Mouse (Mus musculus): ENCODE measurements around the gene Tmc2. TPM values are rescaled to one million over a fixed set of nuclear protein-coding genes. Genes with fewer than 3 reads are reported as not detected.

Gene Tmc2
- polyA plus RNA-seq, 1 experiment from 2014 or later: not detected

DNA sequence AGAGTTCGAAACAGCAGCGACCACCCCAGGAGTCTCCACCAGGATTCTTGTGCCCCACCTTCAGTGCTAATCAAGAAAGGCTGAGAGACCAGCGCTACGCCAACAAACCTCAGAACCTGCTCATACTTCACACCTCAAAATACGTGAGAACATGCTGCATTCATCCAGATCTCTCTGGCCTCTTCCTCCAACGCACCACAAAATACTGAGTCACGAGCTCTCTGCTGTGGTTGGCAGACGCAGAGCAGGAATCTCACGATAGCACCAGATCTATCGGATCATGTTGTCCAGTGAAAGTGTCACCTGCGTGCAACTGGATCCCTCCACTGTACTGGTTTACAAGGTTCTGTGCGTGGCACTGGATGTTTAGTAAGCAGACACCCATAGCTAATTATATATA, 6.6 kb upstream of the Tmc2 start:
- 86% methylated on average over 12 of the region's 12 CpGs for WGBS
- Histone ChIP-seq H3K9me3 (replicated peaks; ENCODE audit: control insufficient read depth, low read length) (no peaks in the 10 kb centered on the region), H3K27ac (replicated peaks; ENCODE audit: low read depth, low read length) (no peak overlapping the region), H3K4me1 (ENCODE audit: control insufficient read depth, insufficient read depth, low read length) (no peaks in the 10 kb centered on the region), H3K9ac (replicated peaks; ENCODE audit: low read length) (no peak overlapping the region), H3K36me3 (replicated peaks; ENCODE audit: control insufficient read depth, insufficient read depth, low read depth, low read length) (no peaks in the 10 kb centered on the region), H3K4me2 (ENCODE audit: low read depth, low read length) (no peak overlapping the region), H3K27me3 (ENCODE audit: control insufficient read depth, insufficient read depth, low read length) (no peaks in the 10 kb centered on the region), H3K4me3 (ENCODE audit: low read depth, low read length) (no peak overlapping the region)
- no peak for ATAC-seq (replicated peaks; ENCODE audit: insufficient number of reproducible peaks, low FRiP score, low TSS enrichment, low read depth)
- DNase-seq (ENCODE audit: low spot score): no peak

DNA sequence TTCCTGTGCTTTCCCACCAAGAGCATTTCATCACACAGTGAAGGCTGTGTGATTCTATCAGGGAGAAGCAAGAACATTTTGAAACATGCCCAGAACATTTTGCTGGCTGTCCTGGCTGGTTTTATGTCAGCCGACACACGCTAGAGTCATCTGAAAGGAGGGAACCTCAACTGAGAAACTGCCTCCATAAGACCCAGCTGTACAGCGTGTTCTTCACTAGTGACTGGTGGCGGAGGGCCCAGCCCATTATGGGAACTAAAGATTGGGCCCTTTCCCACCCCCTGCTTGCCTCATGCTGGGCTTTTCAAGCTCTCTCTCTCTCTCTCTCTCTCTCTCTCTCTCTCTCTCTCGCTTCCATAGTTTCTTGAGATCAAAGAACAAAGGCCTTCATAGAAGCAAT, 6.0 kb downstream of the Tmc2 start:
- Histone ChIP-seq H3K36me3 (replicated peaks; ENCODE audit: control insufficient read depth, insufficient read depth, low read depth, low read length) (no peaks in the 10 kb centered on the region), H3K4me2 (ENCODE audit: low read depth, low read length) (no peak overlapping the region), H3K27ac (replicated peaks; ENCODE audit: low read depth, low read length) (no peak overlapping the region), H3K4me3 (ENCODE audit: low read depth, low read length) (no peak overlapping the region), H3K9ac (replicated peaks; ENCODE audit: low read length) (no peak overlapping the region), H3K4me1 (ENCODE audit: control insufficient read depth, insufficient read depth, low read length) (no peaks in the 10 kb centered on the region), H3K9me3 (replicated peaks; ENCODE audit: control insufficient read depth, low read length) (no peaks in the 10 kb centered on the region), H3K27me3 (ENCODE audit: control insufficient read depth, insufficient read depth, low read length) (no peaks in the 10 kb centered on the region)
- DNase-seq (ENCODE audit: low spot score): no peak
- ATAC-seq (replicated peaks; ENCODE audit: insufficient number of reproducible peaks, low FRiP score, low TSS enrichment, low read depth): no peak
- WGBS: 83% methylated on average over 5 of the region's 5 CpGs

DNA sequence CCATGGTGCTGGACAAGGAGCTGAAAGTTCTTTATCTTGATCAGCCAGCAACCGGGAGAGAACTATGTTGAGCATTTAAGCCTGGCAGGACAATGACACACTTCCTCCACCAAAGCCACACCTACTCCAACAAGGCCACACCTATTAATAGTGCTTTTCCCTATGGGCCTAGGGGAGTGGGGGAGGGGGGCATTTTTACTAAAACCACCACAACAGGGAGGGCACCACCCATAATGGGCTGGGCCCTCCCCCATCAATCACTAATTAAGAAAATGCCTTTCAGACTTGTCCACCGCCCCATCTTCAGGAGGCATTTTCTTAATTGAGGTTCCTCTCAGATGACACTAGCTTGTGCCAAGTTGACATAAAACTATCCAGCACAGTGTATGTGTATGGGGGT, 12.4 kb downstream of the Tmc2 start:
- no peaks in the 10 kb centered on the region for H3K4me1 ChIP-seq (ENCODE audit: control insufficient read depth, insufficient read depth, low read length)
- ATAC-seq (replicated peaks; ENCODE audit: insufficient number of reproducible peaks, low FRiP score, low TSS enrichment, low read depth) (no peak), DNase-seq (ENCODE audit: low spot score) (no peak)
- H3K27me3 ChIP-seq (ENCODE audit: control insufficient read depth, insufficient read depth, low read length): no peaks in the 10 kb centered on the region
- no peak overlapping the region for H3K9ac ChIP-seq (replicated peaks; ENCODE audit: low read length)
- H3K4me3 ChIP-seq (ENCODE audit: low read depth, low read length): no peak overlapping the region
- no peak overlapping the region for H3K27ac ChIP-seq (replicated peaks; ENCODE audit: low read depth, low read length)
- no peak overlapping the region for H3K4me2 ChIP-seq (ENCODE audit: low read depth, low read length)
- WGBS: 74% methylated on average over 2 of the region's 2 CpGs
- no peaks in the 10 kb centered on the region for H3K36me3 ChIP-seq (replicated peaks; ENCODE audit: control insufficient read depth, insufficient read depth, low read depth, low read length)
- no peaks in the 10 kb centered on the region for H3K9me3 ChIP-seq (replicated peaks; ENCODE audit: control insufficient read depth, low read length)

DNA sequence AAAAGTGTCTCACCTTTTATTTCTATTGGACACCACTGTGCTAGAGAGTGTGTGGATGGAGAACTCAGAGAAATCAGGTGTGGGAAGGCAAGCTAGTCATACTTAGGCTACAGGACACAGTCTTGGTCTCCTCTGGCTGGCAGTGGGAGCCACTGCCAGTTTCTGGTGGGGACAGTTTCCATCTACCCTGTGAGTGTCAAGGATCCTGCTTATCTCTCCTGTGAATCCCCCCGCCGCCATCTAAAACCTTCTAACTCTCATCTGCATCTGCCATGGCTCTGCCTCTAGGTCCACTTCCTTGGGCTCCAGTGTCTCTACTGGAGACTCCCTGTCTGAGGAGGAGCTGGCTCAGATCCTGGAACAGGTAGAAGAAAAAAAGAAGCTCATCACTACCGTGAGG, 13.0 kb downstream of the Tmc2 start:
- DNase-seq (ENCODE audit: low spot score) (no peak), ATAC-seq (replicated peaks; ENCODE audit: insufficient number of reproducible peaks, low FRiP score, low TSS enrichment, low read depth) (no peak)
- Histone ChIP-seq H3K27ac (replicated peaks; ENCODE audit: low read depth, low read length) (no peak overlapping the region), H3K4me3 (ENCODE audit: low read depth, low read length) (no peak overlapping the region), H3K4me2 (ENCODE audit: low read depth, low read length) (no peak overlapping the region), H3K36me3 (replicated peaks; ENCODE audit: control insufficient read depth, insufficient read depth, low read depth, low read length) (no peaks in the 10 kb centered on the region), H3K4me1 (ENCODE audit: control insufficient read depth, insufficient read depth, low read length) (no peaks in the 10 kb centered on the region), H3K9ac (replicated peaks; ENCODE audit: low read length) (no peak overlapping the region), H3K27me3 (ENCODE audit: control insufficient read depth, insufficient read depth, low read length) (no peaks in the 10 kb centered on the region), H3K9me3 (replicated peaks; ENCODE audit: control insufficient read depth, low read length) (no peaks in the 10 kb centered on the region)
- 87% methylated on average over 3 of the region's 3 CpGs for WGBS

DNA sequence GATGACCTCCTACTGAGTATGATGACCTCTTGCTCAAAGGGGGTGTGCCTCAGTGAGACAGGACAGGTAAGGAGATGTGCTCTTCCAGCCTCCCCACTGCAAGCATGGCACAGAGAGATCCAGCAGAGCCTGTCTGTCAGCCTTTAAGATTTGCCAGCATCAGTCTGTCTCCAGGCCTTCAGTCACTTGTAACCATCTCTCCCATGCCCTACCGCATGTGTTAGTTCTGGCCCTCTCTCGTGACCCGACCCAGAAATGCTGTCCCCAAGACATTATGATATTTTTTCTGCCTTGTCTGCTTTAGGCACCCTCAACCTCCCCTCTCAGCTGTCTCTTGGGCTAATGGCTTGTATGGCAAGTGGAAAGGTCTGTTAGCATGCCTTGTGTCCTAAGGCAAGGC, 14.6 kb downstream of the Tmc2 start:
- H3K36me3 ChIP-seq (replicated peaks; ENCODE audit: control insufficient read depth, insufficient read depth, low read depth, low read length): no peaks in the 10 kb centered on the region
- WGBS: 93% methylated on average over 3 of the region's 3 CpGs
- no peak for DNase-seq (ENCODE audit: low spot score)
- no peak overlapping the region for H3K9ac ChIP-seq (replicated peaks; ENCODE audit: low read length)
- H3K4me3 ChIP-seq (ENCODE audit: low read depth, low read length): no peak overlapping the region
- no peaks in the 10 kb centered on the region for H3K4me1 ChIP-seq (ENCODE audit: control insufficient read depth, insufficient read depth, low read length)
- H3K27me3 ChIP-seq (ENCODE audit: control insufficient read depth, insufficient read depth, low read length): no peaks in the 10 kb centered on the region
- ATAC-seq (replicated peaks; ENCODE audit: insufficient number of reproducible peaks, low FRiP score, low TSS enrichment, low read depth): no peak
- no peak overlapping the region for H3K27ac ChIP-seq (replicated peaks; ENCODE audit: low read depth, low read length)
- no peaks in the 10 kb centered on the region for H3K9me3 ChIP-seq (replicated peaks; ENCODE audit: control insufficient read depth, low read length)
- no peak overlapping the region for H3K4me2 ChIP-seq (ENCODE audit: low read depth, low read length)

DNA sequence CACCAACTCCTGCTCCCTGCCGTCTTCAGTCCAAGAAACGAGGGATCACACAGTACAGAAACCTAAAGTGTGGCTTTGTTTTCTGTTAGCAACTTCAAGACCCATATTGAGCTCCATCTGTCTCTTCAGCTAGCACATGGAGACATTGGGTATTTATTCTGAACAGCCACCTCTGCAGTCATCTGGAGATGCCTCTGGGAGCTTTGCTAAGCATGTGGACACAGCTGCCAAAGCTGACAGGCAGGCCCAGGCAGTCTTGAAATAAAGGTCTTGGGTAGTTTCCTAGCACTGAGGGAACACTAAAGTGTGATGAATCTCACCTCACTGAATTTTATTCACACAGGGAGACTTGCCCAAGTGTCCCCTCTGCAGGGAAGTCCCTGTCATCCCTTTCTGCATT, 16.6 kb downstream of the Tmc2 start:
- ATAC-seq (replicated peaks; ENCODE audit: insufficient number of reproducible peaks, low FRiP score, low TSS enrichment, low read depth) (no peak), DNase-seq (ENCODE audit: low spot score) (no peak)
- H3K27me3 ChIP-seq (ENCODE audit: control insufficient read depth, insufficient read depth, low read length): no peaks in the 10 kb centered on the region
- H3K9me3 ChIP-seq (replicated peaks; ENCODE audit: control insufficient read depth, low read length): no peaks in the 10 kb centered on the region
- no peak overlapping the region for H3K27ac ChIP-seq (replicated peaks; ENCODE audit: low read depth, low read length)
- 83% methylated on average over 2 of the region's 2 CpGs for WGBS
- H3K36me3 ChIP-seq (replicated peaks; ENCODE audit: control insufficient read depth, insufficient read depth, low read depth, low read length): no peaks in the 10 kb centered on the region
- H3K4me2 ChIP-seq (ENCODE audit: low read depth, low read length): no peak overlapping the region
- no peak overlapping the region for H3K9ac ChIP-seq (replicated peaks; ENCODE audit: low read length)
- no peak overlapping the region for H3K4me3 ChIP-seq (ENCODE audit: low read depth, low read length)
- no peaks in the 10 kb centered on the region for H3K4me1 ChIP-seq (ENCODE audit: control insufficient read depth, insufficient read depth, low read length)

DNA sequence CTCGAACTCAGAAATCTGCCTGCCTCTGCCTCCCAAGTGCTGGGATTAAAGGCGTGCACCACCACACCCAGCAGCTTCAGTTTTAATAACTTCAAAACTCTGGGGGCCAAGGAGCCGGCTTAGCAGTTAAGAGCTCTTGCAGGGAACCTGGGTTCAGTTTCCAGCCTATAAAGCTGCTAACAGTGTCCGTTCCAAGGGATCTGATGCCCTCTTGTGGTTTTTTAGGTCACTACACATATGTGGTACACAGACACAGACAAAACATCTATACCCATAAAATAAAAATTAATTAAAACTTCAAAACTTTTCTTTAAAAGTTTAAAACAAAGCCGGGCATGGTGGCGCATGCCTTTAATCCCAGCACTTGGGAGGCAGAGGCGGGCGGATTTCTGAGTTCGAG, 51.9 kb downstream of the Tmc2 start:
- H3K27ac ChIP-seq (replicated peaks; ENCODE audit: low read depth, low read length): no peak overlapping the region
- H3K27me3 ChIP-seq (ENCODE audit: control insufficient read depth, insufficient read depth, low read length): no peaks in the 10 kb centered on the region
- DNase-seq (ENCODE audit: low spot score): peak; percentile 70
- no peak for ATAC-seq (replicated peaks; ENCODE audit: insufficient number of reproducible peaks, low FRiP score, low TSS enrichment, low read depth)
- H3K4me2 ChIP-seq (ENCODE audit: low read depth, low read length): no peak overlapping the region
- no peaks in the 10 kb centered on the region for H3K9me3 ChIP-seq (replicated peaks; ENCODE audit: control insufficient read depth, low read length)
- no peaks in the 10 kb centered on the region for H3K36me3 ChIP-seq (replicated peaks; ENCODE audit: control insufficient read depth, insufficient read depth, low read depth, low read length)
- no peak overlapping the region for H3K4me3 ChIP-seq (ENCODE audit: low read depth, low read length)
- no peaks in the 10 kb centered on the region for H3K4me1 ChIP-seq (ENCODE audit: control insufficient read depth, insufficient read depth, low read length)
- 54% methylated on average over 9 of the region's 9 CpGs for WGBS
- no peak overlapping the region for H3K9ac ChIP-seq (replicated peaks; ENCODE audit: low read length)

DNA sequence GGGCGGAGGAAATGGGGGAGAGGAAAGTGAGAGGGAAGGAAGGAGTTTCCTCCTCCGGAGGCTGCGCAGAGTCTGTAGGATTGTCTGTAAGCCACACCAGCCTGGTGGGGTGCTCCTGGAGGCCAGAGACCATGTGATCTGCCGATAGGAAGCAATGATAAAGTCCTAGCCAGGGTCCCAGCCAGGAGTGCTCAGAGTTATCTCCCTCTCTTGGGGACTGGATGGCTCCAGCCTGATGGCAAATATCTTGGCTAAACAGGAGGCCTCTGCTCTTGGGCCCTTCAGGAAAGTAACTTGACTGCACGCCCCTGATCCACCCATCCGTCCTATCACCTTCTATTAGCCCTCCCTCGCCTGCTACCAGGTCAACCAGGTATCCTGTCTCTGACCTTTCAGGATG, 53.2 kb downstream of the Tmc2 start:
- Histone ChIP-seq H3K27ac (replicated peaks; ENCODE audit: low read depth, low read length) (no peak overlapping the region), H3K9me3 (replicated peaks; ENCODE audit: control insufficient read depth, low read length) (no peaks in the 10 kb centered on the region), H3K4me3 (ENCODE audit: low read depth, low read length) (no peak overlapping the region), H3K4me2 (ENCODE audit: low read depth, low read length) (no peak overlapping the region), H3K27me3 (ENCODE audit: control insufficient read depth, insufficient read depth, low read length) (no peaks in the 10 kb centered on the region), H3K4me1 (ENCODE audit: control insufficient read depth, insufficient read depth, low read length) (no peaks in the 10 kb centered on the region), H3K9ac (replicated peaks; ENCODE audit: low read length) (no peak overlapping the region), H3K36me3 (replicated peaks; ENCODE audit: control insufficient read depth, insufficient read depth, low read depth, low read length) (no peaks in the 10 kb centered on the region)
- no peak for DNase-seq (ENCODE audit: low spot score)
- no peak for ATAC-seq (replicated peaks; ENCODE audit: insufficient number of reproducible peaks, low FRiP score, low TSS enrichment, low read depth)
- 73% methylated on average over 7 of the region's 7 CpGs for WGBS

DNA sequence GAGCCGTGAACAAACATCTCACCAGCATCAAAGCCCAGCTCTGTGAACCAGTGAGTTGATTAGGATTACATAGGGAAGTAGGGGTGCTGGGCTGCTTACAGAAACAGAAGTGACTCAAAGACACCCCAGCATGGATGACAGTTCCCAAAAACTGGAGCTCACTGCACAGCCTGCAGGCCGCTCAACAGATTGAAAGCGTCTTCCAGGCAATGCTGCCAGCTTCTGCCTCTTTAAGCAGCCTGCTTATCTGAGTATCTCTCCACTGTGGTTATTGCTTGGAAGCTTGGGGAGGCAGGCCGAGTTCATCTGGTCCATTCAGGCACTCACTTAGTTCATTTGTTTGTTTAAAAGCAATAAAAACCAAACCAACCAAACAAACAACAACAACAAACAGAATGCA, 61.8 kb downstream of the Tmc2 start:
- 84% methylated on average over 4 of the region's 4 CpGs for WGBS
- H3K4me3 ChIP-seq (ENCODE audit: low read depth, low read length): no peak overlapping the region
- ATAC-seq (replicated peaks; ENCODE audit: insufficient number of reproducible peaks, low FRiP score, low TSS enrichment, low read depth) (no peak), DNase-seq (ENCODE audit: low spot score) (no peak)
- H3K27ac ChIP-seq (replicated peaks; ENCODE audit: low read depth, low read length): no peak overlapping the region
- no peaks in the 10 kb centered on the region for H3K36me3 ChIP-seq (replicated peaks; ENCODE audit: control insufficient read depth, insufficient read depth, low read depth, low read length)
- no peaks in the 10 kb centered on the region for H3K27me3 ChIP-seq (ENCODE audit: control insufficient read depth, insufficient read depth, low read length)
- no peaks in the 10 kb centered on the region for H3K4me1 ChIP-seq (ENCODE audit: control insufficient read depth, insufficient read depth, low read length)
- H3K9ac ChIP-seq (replicated peaks; ENCODE audit: low read length): no peak overlapping the region
- no peak overlapping the region for H3K4me2 ChIP-seq (ENCODE audit: low read depth, low read length)
- no peaks in the 10 kb centered on the region for H3K9me3 ChIP-seq (replicated peaks; ENCODE audit: control insufficient read depth, low read length)

All from embryonic facial prominence, embryonic 11.5 days (tissue).